Mouse (Mus musculus): ENCODE measurements around the gene Dpep3.

Gene Dpep3

GRCm38 (mm10) chr8:105935105-105935504, 44.1 kb downstream of the Dpep3 start:
- DNase-seq = no peak

DNA sequence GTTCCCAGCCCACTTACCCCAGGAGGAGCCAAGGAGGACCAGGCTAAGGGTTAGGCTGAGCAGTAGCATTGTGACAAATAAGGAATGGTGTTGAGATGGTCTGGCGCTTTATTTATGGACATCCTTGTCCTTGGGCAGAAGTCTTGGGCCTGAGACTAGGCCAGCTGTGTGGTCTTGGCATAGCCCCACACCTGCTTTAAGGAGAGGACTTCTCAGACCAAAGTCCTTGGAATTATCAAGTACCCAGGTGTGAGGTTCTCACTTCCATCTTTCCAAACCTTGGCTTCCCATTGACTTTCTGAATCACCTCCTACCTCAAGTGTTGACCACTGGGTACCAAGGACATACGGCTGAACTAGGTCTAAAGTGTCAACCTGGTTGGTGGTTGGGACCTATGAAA, 45.5 kb downstream of the Dpep3 start, which contains the start of gene Ctrl:
TSS of gene Ctrl (minus strand) at position 101 of the 400 bp plus-strand sequence.
- DNase-seq = no peak

GRCm38 (mm10) chr8:105932525-105932924, 46.7 kb downstream of the Dpep3 start:
- DNase-seq = peak; percentile 92

DNA sequence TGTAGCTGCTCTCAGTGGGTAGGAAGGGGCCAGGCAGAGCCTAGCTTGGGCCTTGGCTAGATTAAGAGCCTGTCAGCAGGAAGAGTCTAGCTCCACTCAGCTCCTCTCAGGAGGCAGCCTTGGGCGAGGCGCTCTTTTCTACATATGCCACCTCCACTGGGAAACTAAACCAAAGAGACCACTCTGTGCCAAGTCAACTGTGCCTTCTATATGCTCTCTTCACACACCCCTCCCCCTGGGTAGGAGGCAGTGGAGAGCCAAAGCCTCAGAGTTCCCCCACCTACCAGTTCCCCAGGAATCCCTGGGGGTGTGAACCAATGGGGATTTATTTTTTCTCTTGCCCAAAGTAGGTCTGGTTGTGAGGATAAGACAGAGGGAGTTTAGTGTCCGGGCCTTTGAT, 48.0 kb downstream of the Dpep3 start:
- peak; percentile 90 for DNase-seq

- peak; percentile 98 for DNase-seq
Observed at GRCm38 (mm10) chr8:105930602-105931001, 48.6 kb downstream of the Dpep3 start.

GRCm38 (mm10) chr8:105925123-105925522, 54.1 kb downstream of the Dpep3 start:
- DNase-seq = no peak

All from heart, adult 11 months (tissue).